Mouse (Mus musculus): ENCODE measurements around the gene Ddx58. TPM values are rescaled to one million over a fixed set of nuclear protein-coding genes. Genes with fewer than 3 reads are reported as not detected.

Gene Ddx58
- 100 to 1,000 TPM; 160 to 988 (median 534) TPM for total RNA-seq (2018; cell fraction: chromatin; rRNA removed)
- 100 to 1,000 TPM in 17 of 26 experiments, 10 to 100 TPM in 9; 73.1 to 408 (median 193) TPM for total RNA-seq (2018; cell fraction: cytosol; rRNA removed)
- 100 to 1,000 TPM; 133 to 726 (median 483) TPM for total RNA-seq (2018; cell fraction: nucleus; rRNA removed)
- 54.8 to 145 TPM (median 63.2 TPM) in 3 replicates for polyA plus RNA-seq (2018)

DNA sequence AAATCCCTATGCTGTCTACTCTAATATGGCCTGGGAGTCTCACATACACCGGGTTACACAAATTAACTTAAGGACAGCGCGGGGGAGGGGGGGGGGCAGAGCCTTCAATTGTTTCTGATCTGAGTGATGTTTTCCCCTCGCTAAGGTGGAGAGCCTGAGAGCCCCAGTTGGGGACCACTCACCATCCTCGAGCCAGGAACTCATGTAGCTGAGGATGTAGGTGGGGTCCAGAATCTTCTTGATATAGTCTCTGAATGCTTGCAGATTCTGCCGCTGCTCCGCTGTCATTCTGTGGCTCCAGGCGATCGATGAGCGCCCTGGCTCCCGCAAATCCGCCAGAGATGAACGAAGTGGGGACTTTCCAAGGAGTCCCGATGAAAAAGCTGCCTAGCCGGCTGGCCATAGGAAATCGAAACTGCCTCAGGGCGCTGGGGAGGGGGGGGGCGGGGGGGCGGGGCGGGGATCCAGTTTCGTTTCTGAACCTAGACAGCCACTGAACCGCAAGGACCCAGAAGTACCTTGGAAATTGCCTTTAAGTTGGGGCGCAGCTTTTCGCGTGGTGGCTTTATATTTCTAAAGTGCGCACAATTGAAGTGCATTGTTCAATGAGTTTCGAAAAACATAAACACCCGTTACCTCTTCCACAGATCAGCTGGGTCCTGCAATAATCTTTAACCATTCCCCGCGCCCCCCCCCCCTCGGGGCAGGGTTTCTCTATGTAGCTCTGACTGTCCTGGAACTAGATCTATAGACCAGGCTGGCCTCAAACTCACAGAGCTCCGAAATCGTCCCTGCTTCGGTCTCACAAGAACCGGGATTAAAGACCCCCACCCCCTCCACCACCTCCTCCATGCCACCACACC lies at the start of gene Ddx58:
TSS of gene Ddx58 (minus strand) at position 420 of the 863 bp plus-strand sequence.
- peak within 1 kb of the TSS; percentile 92 for H3K4me3 ChIP-seq (ENCODE audit: inconsistent target)
- H3K27ac ChIP-seq, result peak within 1 kb of the TSS; percentile 82
- WGBS (ENCODE audit: missing documents), result 3% methylated on average over 35 of the region's 35 CpGs
- H3K36me3 ChIP-seq (ENCODE audit: inconsistent target), result peaks cover 6% of the 10 kb centered on the region
- H3K79me2 ChIP-seq (ENCODE audit: inconsistent target), result peaks cover 49% of the 10 kb centered on the region

DNA sequence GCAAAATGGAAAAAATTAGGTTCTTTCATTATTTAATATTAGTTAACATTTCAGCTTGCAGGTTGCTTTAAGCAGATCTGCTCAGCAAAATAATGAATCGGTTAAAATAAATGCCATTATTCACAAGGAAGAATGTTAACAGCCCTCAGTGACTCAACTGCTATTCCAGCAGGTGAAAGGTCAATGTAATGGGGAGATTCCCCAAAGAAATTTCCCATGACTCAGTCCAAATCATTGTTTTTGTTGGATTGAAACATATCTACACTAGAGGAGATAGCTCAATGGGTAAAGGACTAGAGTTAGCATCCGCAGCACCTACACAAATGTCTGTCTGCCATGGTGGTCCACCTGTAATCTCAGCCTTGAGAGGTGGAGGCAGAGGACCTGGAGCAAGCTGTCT lies 49.4 kb upstream of the Ddx58 start:
- no peak overlapping the region for H3K4me3 ChIP-seq (ENCODE audit: inconsistent target)
- H3K36me3 ChIP-seq (ENCODE audit: inconsistent target), result no peaks in the 10 kb centered on the region
- 96% methylated on average over 2 of the region's 2 CpGs for WGBS (ENCODE audit: missing documents)
- H3K79me2 ChIP-seq (ENCODE audit: inconsistent target), result no peaks in the 10 kb centered on the region
- no peak overlapping the region for H3K27ac ChIP-seq

DNA sequence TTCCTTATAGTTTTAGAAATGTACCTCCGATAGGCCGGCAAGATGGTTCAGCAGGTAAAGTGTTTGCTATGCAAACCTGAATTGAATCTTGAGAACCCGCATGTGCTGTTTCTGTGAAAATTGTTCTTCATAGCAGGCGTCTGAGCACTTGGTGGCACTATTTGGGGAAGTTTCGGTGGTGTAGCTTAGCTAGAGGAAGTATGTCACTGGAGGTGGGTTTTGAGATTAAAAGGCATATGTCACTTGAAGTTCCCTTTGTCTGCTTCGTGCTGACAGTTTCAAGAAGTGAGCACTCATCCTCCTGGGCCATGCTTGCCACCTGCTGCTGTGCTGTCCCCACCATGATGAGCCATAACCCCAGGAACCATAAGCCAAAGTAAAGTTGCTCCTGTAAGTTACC lies 47.8 kb upstream of the Ddx58 start:
- 18% methylated on average over 6 of the region's 6 CpGs for WGBS (ENCODE audit: missing documents)
- H3K27ac ChIP-seq, result no peak overlapping the region

DNA sequence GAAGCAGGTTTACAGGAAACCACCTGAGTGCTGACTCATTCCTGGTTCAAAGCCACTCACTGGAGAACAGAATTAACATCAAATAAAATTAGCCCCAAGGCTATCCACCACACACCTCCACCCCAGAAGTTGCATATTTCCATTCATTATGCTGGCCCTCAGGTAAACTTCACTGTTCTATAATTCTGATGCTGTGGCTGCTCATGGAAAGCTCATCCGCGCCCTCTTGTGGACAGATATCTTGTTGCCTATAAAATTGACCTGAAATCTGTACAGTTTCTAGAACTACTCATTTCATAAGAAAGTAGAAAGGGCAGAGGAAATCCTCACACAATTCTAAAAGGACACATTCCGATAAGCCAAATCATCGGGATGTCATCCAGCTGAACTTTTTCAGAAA lies 46.0 kb upstream of the Ddx58 start:
- Histone ChIP-seq H3K4me3 (ENCODE audit: inconsistent target) (no peak overlapping the region), H3K27ac (no peak overlapping the region), H3K79me2 (ENCODE audit: inconsistent target) (no peaks in the 10 kb centered on the region), H3K36me3 (ENCODE audit: inconsistent target) (no peaks in the 10 kb centered on the region)
- 8% methylated on average over 4 of the region's 4 CpGs for WGBS (ENCODE audit: missing documents)

More for the DNA sequence above, 47.8 kb upstream of the Ddx58 start:
- H3K36me3 ChIP-seq (ENCODE audit: inconsistent target), result no peaks in the 10 kb centered on the region
- no peak overlapping the region for H3K4me3 ChIP-seq (ENCODE audit: inconsistent target)
- no peaks in the 10 kb centered on the region for H3K79me2 ChIP-seq (ENCODE audit: inconsistent target)

DNA sequence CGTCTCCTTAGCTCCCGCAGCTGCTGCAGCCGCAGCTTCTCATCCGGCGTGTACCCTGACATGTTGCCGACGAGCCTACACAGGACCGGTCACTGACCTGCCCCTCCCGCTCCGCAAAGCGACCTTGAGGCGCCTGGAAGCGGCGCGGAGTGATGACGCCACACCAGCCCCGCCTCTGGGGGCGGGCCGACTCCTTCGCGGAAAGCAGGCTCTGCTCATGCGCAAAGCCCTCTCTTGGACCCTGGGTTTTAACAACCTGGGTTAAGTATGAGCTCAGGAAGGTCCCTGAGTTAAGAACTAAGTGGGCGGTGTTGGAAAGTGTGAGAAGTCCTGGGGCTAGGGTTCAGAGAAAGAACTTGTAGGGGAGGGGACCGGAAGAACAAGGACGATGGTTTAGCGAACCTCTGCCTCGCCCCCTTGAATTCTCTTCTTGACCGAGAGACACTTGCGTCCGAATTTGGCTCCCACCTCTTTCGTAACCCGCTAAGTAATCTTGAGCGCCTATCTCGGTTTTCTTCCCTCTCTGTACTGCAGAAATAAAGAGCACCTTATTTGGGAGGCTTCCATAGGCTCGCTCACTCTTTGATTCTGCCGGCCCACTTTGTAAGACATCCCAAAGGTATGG lies 39.8 kb upstream of the Ddx58 start, which contains the start of gene Ndufb6:
TSS of gene Ndufb6 (minus strand) at position 146 of the 625 bp plus-strand sequence.
- Histone ChIP-seq H3K36me3 (ENCODE audit: inconsistent target) (0 out of 2 replicates have a peak, but pooled peaks cover 8% of the 10 kb centered on the region), H3K27ac (peak within 1 kb of the TSS; percentile 35), H3K79me2 (ENCODE audit: inconsistent target) (peaks cover 30% of the 10 kb centered on the region), H3K4me3 (ENCODE audit: inconsistent target) (peak within 1 kb of the TSS; percentile 95)
- WGBS (ENCODE audit: missing documents), result 1% methylated on average over 36 of the region's 36 CpGs

GRCm38 (mm10) chr4:40278880-40279275 lies 39.2 kb upstream of the Ddx58 start:
- H3K27ac ChIP-seq, result peak overlapping the region; percentile 15; the same call in 1 of the 2 replicates

GRCm38 (mm10) chr4:40269430-40270032 lies 29.9 kb upstream of the Ddx58 start, which contains the start of the genes Smim27 and Topors:
TSS of gene Smim27 (plus strand) at chr4:40269579.
TSS of gene Topors (minus strand) at chr4:40269850.
- WGBS (ENCODE audit: missing documents), result 2% methylated on average over 38 of the region's 38 CpGs
- H3K79me2 ChIP-seq (ENCODE audit: inconsistent target), result peaks cover 60% of the 10 kb centered on the region
- H3K36me3 ChIP-seq (ENCODE audit: inconsistent target), result peaks cover 16% of the 10 kb centered on the region
- H3K4me3 ChIP-seq (ENCODE audit: inconsistent target), result peak within 1 kb of the TSS; percentile 98
- H3K27ac ChIP-seq, result peak within 1 kb of the TSS; percentile 96

More at GRCm38 (mm10) chr4:40278880-40279275, 39.2 kb upstream of the Ddx58 start:
- WGBS (ENCODE audit: missing documents), result 3% methylated on average over 10 of the region's 21 CpGs
- peak overlapping the region; percentile 95 for H3K4me3 ChIP-seq (ENCODE audit: inconsistent target)
- H3K79me2 ChIP-seq (ENCODE audit: inconsistent target), result peaks cover 30% of the 10 kb centered on the region
- H3K36me3 ChIP-seq (ENCODE audit: inconsistent target), result 0 out of 2 replicates have a peak, but pooled peaks cover 8% of the 10 kb centered on the region

DNA sequence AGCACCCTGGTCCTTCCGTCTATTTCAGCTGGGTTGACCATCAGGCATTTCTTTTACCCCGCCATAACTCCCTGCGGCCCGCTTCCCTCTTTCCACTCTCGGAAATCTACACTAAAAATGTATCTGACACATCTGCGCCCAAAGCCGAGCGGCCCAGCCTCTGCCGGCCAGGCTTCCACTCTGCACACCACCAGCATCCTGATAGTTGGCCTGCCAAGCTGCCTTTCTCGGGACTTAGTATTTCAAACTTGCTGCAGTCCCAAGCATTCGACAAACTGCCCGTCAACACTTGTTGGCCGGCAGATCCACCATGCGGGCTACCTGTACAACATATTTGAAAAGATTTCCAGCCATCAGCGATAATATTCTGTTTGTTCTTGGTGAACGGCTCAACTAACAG lies 29.2 kb upstream of the Ddx58 start:
- Histone ChIP-seq H3K4me3 (ENCODE audit: inconsistent target) (peak overlapping the region; percentile 98), H3K36me3 (ENCODE audit: inconsistent target) (peaks cover 19% of the 10 kb centered on the region), H3K79me2 (ENCODE audit: inconsistent target) (peaks cover 67% of the 10 kb centered on the region), H3K27ac (peak overlapping the region; percentile 96)
- under 1% methylated on average over 13 of the region's 16 CpGs for WGBS (ENCODE audit: missing documents)

DNA sequence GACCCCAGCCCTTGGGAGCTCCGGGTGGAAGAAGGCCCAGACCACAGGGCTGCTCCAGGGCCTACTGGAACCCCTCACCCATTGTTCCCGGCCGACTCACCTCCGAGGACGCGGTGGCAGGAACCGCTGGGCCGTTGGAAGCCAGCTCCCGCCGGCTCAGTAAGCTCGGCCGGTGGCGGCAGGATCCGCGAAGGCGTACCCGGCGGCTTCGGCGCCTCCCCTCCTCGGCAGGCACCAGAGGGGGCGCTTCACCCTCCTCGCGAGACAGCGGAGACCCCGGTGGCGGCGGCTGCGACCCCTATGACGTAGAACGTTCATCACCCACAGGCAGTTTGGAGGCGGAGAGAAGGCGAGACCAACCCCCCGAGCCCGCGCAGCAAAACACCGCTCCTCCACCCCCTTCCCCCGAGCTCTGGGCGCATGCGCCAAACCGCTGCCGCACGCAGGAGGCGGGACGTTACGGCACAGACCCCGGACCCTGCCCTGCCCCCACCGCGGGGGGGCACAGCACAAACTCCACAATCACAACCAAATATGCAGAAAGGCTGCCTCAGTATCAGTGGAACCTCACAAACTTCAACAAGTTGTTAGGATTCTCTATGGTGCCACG lies 28.7 kb upstream of the Ddx58 start:
- peaks cover 22% of the 10 kb centered on the region for H3K36me3 ChIP-seq (ENCODE audit: inconsistent target)
- H3K27ac ChIP-seq, result peak overlapping the region; percentile 96
- peaks cover 72% of the 10 kb centered on the region for H3K79me2 ChIP-seq (ENCODE audit: inconsistent target)
- peak overlapping the region; percentile 98 for H3K4me3 ChIP-seq (ENCODE audit: inconsistent target)
- WGBS (ENCODE audit: missing documents), result 1% methylated on average over 49 of the region's 50 CpGs

- H3K27ac ChIP-seq, result peak overlapping the region; percentile 35
- peaks cover 24% of the 10 kb centered on the region for H3K36me3 ChIP-seq (ENCODE audit: inconsistent target)
- peaks cover 78% of the 10 kb centered on the region for H3K79me2 ChIP-seq (ENCODE audit: inconsistent target)
- 71% methylated on average over 7 of the region's 7 CpGs for WGBS (ENCODE audit: missing documents)
- peak overlapping the region; percentile 98 for H3K4me3 ChIP-seq (ENCODE audit: inconsistent target)
Measured at GRCm38 (mm10) chr4:40267681-40268080, 28.1 kb upstream of the Ddx58 start.

DNA sequence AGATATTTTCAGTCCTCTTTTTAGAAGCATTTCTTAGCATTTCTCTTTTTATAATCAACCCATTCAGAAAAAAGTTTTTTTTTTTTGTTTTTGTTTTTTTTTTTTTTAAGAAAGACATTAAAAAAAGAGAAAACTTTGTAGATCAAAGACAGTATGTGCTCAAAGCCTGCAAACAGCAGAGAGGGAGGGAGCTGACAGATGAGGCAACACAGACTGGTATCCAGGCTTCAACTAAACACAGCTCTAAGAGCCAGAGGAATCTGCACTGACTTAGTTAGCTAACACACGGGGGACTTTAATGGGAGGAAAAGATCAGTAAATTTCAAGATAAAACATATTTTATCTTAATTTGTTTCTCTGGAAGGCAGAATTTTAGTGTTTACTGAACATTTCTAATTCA lies 24.7 kb upstream of the Ddx58 start:
- 100% methylated on average over 1 of the region's 1 CpGs for WGBS (ENCODE audit: missing documents)
- peaks cover 93% of the 10 kb centered on the region for H3K79me2 ChIP-seq (ENCODE audit: inconsistent target)
- peaks cover 58% of the 10 kb centered on the region for H3K36me3 ChIP-seq (ENCODE audit: inconsistent target)
- no peak overlapping the region for H3K27ac ChIP-seq
- H3K4me3 ChIP-seq (ENCODE audit: inconsistent target), result no peak overlapping the region

- no peak overlapping the region for H3K4me3 ChIP-seq (ENCODE audit: inconsistent target)
- peaks cover 6% of the 10 kb centered on the region for H3K36me3 ChIP-seq (ENCODE audit: inconsistent target)
- WGBS (ENCODE audit: missing documents), result 92% methylated on average over 8 of the region's 8 CpGs
- H3K79me2 ChIP-seq (ENCODE audit: inconsistent target), result no peaks in the 10 kb centered on the region; the same call in 1 of the 2 replicates
- no peak overlapping the region for H3K27ac ChIP-seq
Measured at GRCm38 (mm10) chr4:40254385-40255103, 14.9 kb upstream of the Ddx58 start.

DNA sequence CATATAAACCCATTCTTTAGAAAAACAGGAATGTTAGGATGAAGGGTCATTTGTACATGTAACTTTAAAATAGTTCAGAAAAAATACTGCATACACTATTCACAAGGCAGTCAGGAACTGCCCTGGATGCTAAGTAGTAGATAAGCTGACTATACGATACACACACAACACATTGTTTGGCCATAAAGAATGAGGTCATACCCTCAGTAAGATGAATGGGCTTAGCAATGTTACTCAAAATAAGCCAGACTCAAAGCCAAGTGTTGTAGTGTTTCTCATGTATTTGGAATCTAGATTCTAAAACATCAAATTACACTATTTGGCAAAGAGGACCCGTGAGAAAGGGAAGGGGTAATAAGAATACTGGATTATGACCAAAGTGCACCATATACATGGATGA lies 14.1 kb upstream of the Ddx58 start:
- Histone ChIP-seq H3K36me3 (ENCODE audit: inconsistent target) (no peaks in the 10 kb centered on the region), H3K27ac (no peak overlapping the region), H3K79me2 (ENCODE audit: inconsistent target) (no peaks in the 10 kb centered on the region), H3K4me3 (ENCODE audit: inconsistent target) (no peak overlapping the region)
- WGBS (ENCODE audit: missing documents), result 89% methylated on average over 2 of the region's 2 CpGs
